19 mouse cellular contexts compared by ENCODE assay signal in the genomic region with DNA sequence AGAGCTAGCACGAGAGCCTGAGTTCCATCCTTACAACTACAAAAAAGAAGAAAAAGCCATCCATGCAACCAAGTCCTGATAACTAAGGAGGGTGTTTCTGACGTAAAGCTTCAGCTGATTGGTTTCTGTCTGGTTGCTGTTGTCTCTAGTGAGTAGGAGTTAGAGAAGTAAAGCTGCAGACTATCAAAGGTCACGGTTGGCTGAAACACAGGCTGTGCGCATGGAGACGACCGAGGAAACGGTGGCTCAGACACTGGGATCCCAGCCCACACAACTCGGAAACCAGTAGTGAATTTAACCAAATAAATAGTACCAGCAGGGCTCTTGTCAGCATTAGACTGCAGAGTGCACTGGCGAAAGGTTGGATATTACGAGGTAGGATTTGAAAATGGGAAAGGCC. TPM values are rescaled to one million over a fixed set of nuclear protein-coding genes. Genes with fewer than 3 reads are reported as not detected.
DNase-seq lines count a peak whose midpoint lies in the region; ATAC-seq and TF ChIP-seq lines count a peak whose summit lies in the region.
"Had no signal": no experiment of that assay in that cellular context is flagged by ENCODE, and none has a peak within 500 bp of the region (broad histone marks: within the 10 kb centered on the region; RNA-seq: fewer than 3 reads in every experiment).

No protein-coding gene starts in this region.

- no peak overlapping the region for H3K4me3 ChIP-seq in heart, embryonic 10.5 days
- H3K4me3 ChIP-seq in kidney, embryonic 16.5 days (ENCODE audit: low read length), result no peak overlapping the region
- H3K4me3 ChIP-seq in liver, postnatal 0 days (ENCODE audit: low read depth, low read length), result no peak overlapping the region
- H3K4me3 ChIP-seq in liver, embryonic 12.5 days, result no peak overlapping the region
- H3K4me3 ChIP-seq in midbrain, embryonic 15.5 days, result no peak overlapping the region
- H3K4me3 ChIP-seq: forebrain, embryonic 13.5 days; heart, embryonic 13.5 days; hindbrain, embryonic 15.5 days had no signal

- H3K27ac ChIP-seq in heart, embryonic 10.5 days, result no peak overlapping the region
- H3K27ac ChIP-seq in kidney, embryonic 16.5 days (ENCODE audit: low read length), result peak overlapping the region; percentile 27; the same call in 1 of the 2 replicates
- H3K27ac ChIP-seq in liver, postnatal 0 days (ENCODE audit: low read depth), result no peak overlapping the region
- H3K27ac ChIP-seq in liver, embryonic 12.5 days, result no peak overlapping the region
- H3K27ac ChIP-seq in midbrain, embryonic 15.5 days, result no peak overlapping the region
- H3K27ac ChIP-seq: forebrain, embryonic 13.5 days; heart, embryonic 13.5 days; hindbrain, embryonic 15.5 days had no signal

- H3K36me3 ChIP-seq in heart, embryonic 10.5 days, result peaks cover 10% of the 10 kb centered on the region; the same call in 1 of the 2 replicates
- H3K36me3 ChIP-seq in kidney, embryonic 16.5 days (ENCODE audit: insufficient read depth, low read length), result peaks cover 11% of the 10 kb centered on the region; the same call in 1 of the 2 replicates
- H3K36me3 ChIP-seq in liver, postnatal 0 days (replicated peaks; ENCODE audit: insufficient read depth, low read length), result peaks cover 14% of the 10 kb centered on the region; the same call in 1 of the 2 replicates
- peaks cover 35% of the 10 kb centered on the region for H3K36me3 ChIP-seq in liver, embryonic 12.5 days
- H3K36me3 ChIP-seq in midbrain, embryonic 15.5 days (replicated peaks), result no peaks in the 10 kb centered on the region
- H3K36me3 ChIP-seq: hindbrain, embryonic 15.5 days had no signal

- no peaks in the 10 kb centered on the region for H3K27me3 ChIP-seq in heart, embryonic 10.5 days (ENCODE audit: insufficient read depth, poor library complexity, severe bottlenecking)
- no peaks in the 10 kb centered on the region for H3K27me3 ChIP-seq in kidney, embryonic 16.5 days (ENCODE audit: insufficient read depth, low read length)
- no peaks in the 10 kb centered on the region for H3K27me3 ChIP-seq in liver, postnatal 0 days (ENCODE audit: insufficient read depth, low read length)
- H3K27me3 ChIP-seq in liver, embryonic 12.5 days (replicated peaks), result no peaks in the 10 kb centered on the region
- no peaks in the 10 kb centered on the region for H3K27me3 ChIP-seq in midbrain, embryonic 15.5 days (replicated peaks)
- H3K27me3 ChIP-seq: forebrain, embryonic 13.5 days; heart, embryonic 13.5 days; hindbrain, embryonic 15.5 days had no signal

- ATAC-seq in kidney, embryonic 16.5 days (ENCODE audit: low FRiP score, low TSS enrichment), result peak; percentile 63; the same call in 1 of the 2 replicates
- peak; percentile 35 for ATAC-seq in liver, postnatal 0 days
- ATAC-seq in liver, embryonic 12.5 days, result no peak
- no peak for ATAC-seq in midbrain, embryonic 15.5 days (replicated peaks)
- ATAC-seq: forebrain, embryonic 13.5 days; forebrain, postnatal 0 days had no signal

- no peak overlapping the region for H3K4me2 ChIP-seq in kidney, embryonic 16.5 days (replicated peaks; ENCODE audit: low read depth, low read length)
- peak overlapping the region; percentile 15; the same call in 1 of the 2 replicates for H3K4me2 ChIP-seq in liver, postnatal 0 days (ENCODE audit: low read depth, low read length)
- no peak overlapping the region for H3K4me2 ChIP-seq in liver, embryonic 12.5 days
- no peak overlapping the region for H3K4me2 ChIP-seq in midbrain, embryonic 15.5 days
- H3K4me2 ChIP-seq: forebrain, embryonic 13.5 days; heart, embryonic 13.5 days; hindbrain, embryonic 15.5 days had no signal

- TF ChIP-seq EP300 in liver, postnatal 0 days (IDR thresholded peaks at IDR 0.05; ENCODE audit: low read depth), result no peak

- 80% methylated on average over 10 of the region's 10 CpGs for WGBS in heart, embryonic 10.5 days
- WGBS in kidney, embryonic 16.5 days, result 39% methylated on average over 10 of the region's 10 CpGs
- WGBS in liver, postnatal 0 days (ENCODE audit: insufficient replicate concordance), result 61% methylated on average over 10 of the region's 10 CpGs
- WGBS in liver, embryonic 12.5 days (ENCODE audit: insufficient replicate concordance), result 73% methylated on average over 10 of the region's 10 CpGs
- 64% methylated on average over 10 of the region's 10 CpGs for WGBS in midbrain, embryonic 15.5 days

- no peak for TF ChIP-seq CTCF in liver, postnatal 0 days (IDR thresholded peaks at IDR 0.05; ENCODE audit: low read depth)

- H3K9me3 ChIP-seq in heart, embryonic 10.5 days, result no peaks in the 10 kb centered on the region
- H3K9me3 ChIP-seq in kidney, embryonic 16.5 days (ENCODE audit: low read length), result no peaks in the 10 kb centered on the region
- no peaks in the 10 kb centered on the region for H3K9me3 ChIP-seq in liver, postnatal 0 days (ENCODE audit: low read length)
- no peaks in the 10 kb centered on the region for H3K9me3 ChIP-seq in liver, embryonic 12.5 days (replicated peaks)
- H3K9me3 ChIP-seq in midbrain, embryonic 15.5 days, result no peaks in the 10 kb centered on the region
- H3K9me3 ChIP-seq: forebrain, embryonic 13.5 days; G1E; heart, embryonic 13.5 days; hindbrain, embryonic 15.5 days had no signal

- H3K4me1 ChIP-seq in heart, embryonic 10.5 days, result peaks cover 19% of the 10 kb centered on the region
- peaks cover 29% of the 10 kb centered on the region for H3K4me1 ChIP-seq in kidney, embryonic 16.5 days (ENCODE audit: insufficient read depth, low read length)
- H3K4me1 ChIP-seq in liver, postnatal 0 days (ENCODE audit: insufficient read depth), result peaks cover 2% of the 10 kb centered on the region; the same call in 1 of the 2 replicates
- no peaks in the 10 kb centered on the region for H3K4me1 ChIP-seq in liver, embryonic 12.5 days
- peaks cover 17% of the 10 kb centered on the region for H3K4me1 ChIP-seq in midbrain, embryonic 15.5 days

- no peak overlapping the region for H3K9ac ChIP-seq in kidney, embryonic 16.5 days (replicated peaks; ENCODE audit: low read length)
- H3K9ac ChIP-seq in liver, postnatal 0 days (replicated peaks), result no peak overlapping the region
- no peak overlapping the region for H3K9ac ChIP-seq in liver, embryonic 12.5 days
- no peak overlapping the region for H3K9ac ChIP-seq in midbrain, embryonic 15.5 days
- H3K9ac ChIP-seq: forebrain, embryonic 13.5 days; forebrain, postnatal 0 days; heart, embryonic 13.5 days; hindbrain, embryonic 15.5 days had no signal

- DNase-seq in heart, adult 11 months, result peak; percentile 56
- DNase-seq in heart, embryonic 10.5 days (ENCODE audit: low spot score), result no peak
- no peak for DNase-seq in kidney, postnatal 25 days
- no peak for DNase-seq in liver, postnatal 0 days
- DNase-seq: adrenal gland, postnatal 10 days; cerebellum, adult 11 months; cerebellum, adult 8-10 months; cerebellum, postnatal 14 days; embryo, embryonic 11 days; forebrain, postnatal 0 days; gastrocnemius, postnatal 14 days; heart, postnatal 36 days had no signal

RNA-seq across cellular contexts. Expression of a gene that starts 18.2 kb away (rescaled TPM):
- polyA plus RNA-seq in heart, embryonic 10.5 days (2016; fragmentation: Nextera tagmentation; extraction: Ambion mirVana), result 349 and 412 TPM in 2 replicates
- 669 and 753 TPM in 2 replicates for polyA plus RNA-seq in kidney, embryonic 16.5 days (2015; fragmentation: Nextera tagmentation; extraction: Ambion mirVana)
- polyA plus RNA-seq in liver, postnatal 0 days (2015; fragmentation: Nextera tagmentation; extraction: Ambion mirVana), result 68.2 and 78.3 TPM in 2 replicates
- 92.8 and 98.0 TPM in 2 replicates for polyA plus RNA-seq in liver, embryonic 12.5 days (2016; fragmentation: Nextera tagmentation; extraction: Ambion mirVana)
- polyA plus RNA-seq in midbrain, embryonic 15.5 days (2015; fragmentation: Nextera tagmentation; extraction: Ambion mirVana), result 123 and 142 TPM in 2 replicates

RNA-seq across cellular contexts. Expression of a gene that starts 37.5 kb away (rescaled TPM):
- 13.0 and 17.0 TPM in 2 replicates for polyA plus RNA-seq in heart, embryonic 10.5 days (2016; fragmentation: Nextera tagmentation; extraction: Ambion mirVana)
- 21.0 and 22.1 TPM in 2 replicates for polyA plus RNA-seq in kidney, embryonic 16.5 days (2015; fragmentation: Nextera tagmentation; extraction: Ambion mirVana)
- 4.5 and 5.1 TPM in 2 replicates for polyA plus RNA-seq in liver, postnatal 0 days (2015; fragmentation: Nextera tagmentation; extraction: Ambion mirVana)
- 12.3 and 13.4 TPM in 2 replicates for polyA plus RNA-seq in liver, embryonic 12.5 days (2016; fragmentation: Nextera tagmentation; extraction: Ambion mirVana)
- 9.0 and 11.0 TPM in 2 replicates for polyA plus RNA-seq in midbrain, embryonic 15.5 days (2015; fragmentation: Nextera tagmentation; extraction: Ambion mirVana)

Comparison
In these comparisons a context has a peak if more than half of its experiments do, and no peak if none do; other contexts are left out.
1. ATAC-seq: peak in kidney, embryonic 16.5 days (single experiment) and liver, postnatal 0 days (single experiment); none in liver, embryonic 12.5 days (single experiment) and midbrain, embryonic 15.5 days (single experiment).